Mouse (Mus musculus): ENCODE results near the gene Kcnma1.

DNA sequence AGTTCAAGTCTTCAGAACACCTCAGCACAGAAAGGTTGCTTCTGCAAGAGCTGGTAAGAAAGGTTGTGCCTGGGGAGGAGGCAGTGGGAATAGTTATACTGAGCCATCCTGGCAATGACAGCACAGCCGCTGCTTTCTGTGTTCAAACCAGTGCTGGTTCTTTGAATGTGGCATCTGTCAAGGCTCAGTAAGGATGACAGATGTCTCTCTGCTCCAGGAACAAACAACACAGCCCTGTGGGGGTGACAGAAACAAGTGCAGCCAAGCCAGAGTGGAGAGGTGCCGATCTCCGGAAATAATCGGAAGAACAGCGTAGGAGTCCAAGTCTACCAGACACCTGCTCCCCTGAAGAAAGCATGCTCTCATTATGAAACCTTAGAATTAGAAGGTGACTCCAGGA lies 254.7 kb downstream of the Kcnma1 start:
- TF ChIP-seq EP300 (IDR thresholded peaks at IDR 0.05; ENCODE audit: low read depth) (no peak), CTCF (IDR thresholded peaks at IDR 0.05; ENCODE audit: low read depth) (no peak)
